Mouse (Mus musculus): ENCODE measurements around the gene Fbxl19.
A peak's percentile ranks its signal among the peaks of the same experiment; 100 is the strongest.

The Fbxl19 gene

DNA sequence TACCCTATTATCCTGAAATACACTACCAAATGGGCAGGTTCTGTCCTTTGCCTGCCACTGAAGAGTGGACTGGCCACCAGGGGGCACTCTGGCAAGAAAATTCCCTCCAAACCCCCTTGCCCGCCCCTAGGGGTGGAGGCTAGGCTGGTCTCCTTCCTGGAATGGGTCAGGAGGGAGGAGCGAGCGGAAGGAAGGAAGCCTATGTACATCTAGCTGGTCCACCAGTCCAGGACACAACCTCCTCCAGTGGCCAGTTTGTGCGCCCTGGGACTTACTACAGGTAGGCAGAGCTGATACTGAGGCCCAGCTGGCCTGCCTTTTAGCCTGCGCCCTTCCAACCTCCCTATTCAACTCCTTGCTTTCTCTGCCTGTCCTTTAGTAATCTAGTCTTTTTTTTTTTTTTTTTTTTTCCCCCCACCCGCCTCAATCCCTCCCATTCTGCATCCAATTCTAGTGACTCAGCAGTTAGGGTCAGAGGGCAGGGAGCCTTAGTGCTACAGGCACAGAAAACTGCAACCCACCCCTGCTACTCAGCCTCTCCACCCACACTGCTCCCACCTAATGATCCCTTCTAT lies 56.2 kb downstream of the Fbxl19 start, which contains the start of gene Hsd3b7:
Gene Hsd3b7, plus strand, starts transcription at position 170 of the 575 bp plus-strand sequence.
- DNase-seq (ENCODE audit: low read depth, low spot score) = peak; percentile 33

DNA sequence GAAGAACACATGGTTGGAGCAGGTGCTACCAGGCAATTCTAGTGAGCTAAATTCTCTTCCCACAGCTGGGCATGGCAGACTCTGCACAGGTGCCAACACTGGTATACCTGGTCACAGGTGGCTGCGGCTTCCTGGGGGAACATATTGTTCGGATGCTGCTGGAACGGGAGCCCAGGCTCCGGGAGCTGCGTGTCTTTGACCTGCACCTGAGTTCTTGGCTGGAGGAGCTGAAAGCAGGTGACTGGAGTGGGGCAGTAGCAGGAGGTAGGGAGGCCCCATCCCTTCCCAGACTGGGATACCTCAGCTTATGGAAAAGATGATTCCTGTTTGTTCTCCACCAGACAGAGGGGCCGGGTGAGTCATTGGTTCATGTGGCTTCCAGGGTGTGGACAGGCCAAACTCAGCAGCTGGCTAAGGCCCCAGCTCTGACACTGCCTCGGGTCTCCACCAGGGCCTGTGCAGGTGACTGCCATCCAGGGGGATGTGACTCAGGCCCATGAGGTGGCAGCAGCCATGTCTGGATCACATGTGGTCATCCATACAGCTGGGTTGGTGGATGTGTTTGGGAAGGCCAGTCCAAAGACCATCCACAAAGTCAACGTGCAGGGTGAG lies 56.8 kb downstream of the Fbxl19 start:
- DNase-seq (ENCODE audit: low read depth, low spot score) = no peak

DNA sequence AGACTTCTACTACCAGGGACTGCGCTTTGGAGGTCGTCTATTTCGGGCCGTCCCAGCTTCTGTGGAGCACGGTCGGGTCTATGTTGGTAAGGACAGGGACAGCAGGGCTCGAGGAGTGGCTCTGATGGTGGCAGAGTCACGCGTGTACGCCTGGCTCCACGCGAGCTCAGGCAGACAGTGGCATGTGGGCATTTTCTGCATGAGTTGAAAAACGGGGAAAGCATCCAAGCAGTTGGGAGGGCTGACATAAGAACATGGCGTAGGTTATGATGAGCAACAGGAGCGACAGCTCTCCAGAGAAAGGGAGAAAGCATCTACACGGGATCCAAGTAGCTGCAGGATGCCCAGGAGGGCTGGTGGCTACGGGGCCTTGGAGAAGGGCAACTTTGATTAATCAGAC lies 58.0 kb downstream of the Fbxl19 start:
- DNase-seq (ENCODE audit: low read depth, low spot score) = no peak

DNA sequence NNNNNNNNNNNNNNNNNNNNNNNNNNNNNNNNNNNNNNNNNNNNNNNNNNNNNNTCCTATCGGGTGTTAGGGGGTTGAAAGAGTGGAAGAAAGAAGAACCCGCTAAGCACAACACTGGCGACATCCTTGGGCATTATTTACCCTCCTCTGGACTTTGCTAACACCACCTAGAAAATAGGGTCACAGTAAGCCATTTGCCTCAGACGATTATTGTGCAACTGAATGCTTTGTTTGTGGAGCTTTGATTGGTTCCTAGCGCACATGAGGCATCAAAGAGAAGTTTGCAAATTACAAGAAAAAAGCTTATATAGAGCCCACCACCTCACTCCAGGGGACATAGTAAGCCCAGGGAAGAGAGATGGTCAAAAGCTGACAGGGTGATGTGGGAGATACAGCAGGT lies 64.5 kb downstream of the Fbxl19 start:
- DNase-seq (ENCODE audit: low read depth, low spot score) = no peak

DNA sequence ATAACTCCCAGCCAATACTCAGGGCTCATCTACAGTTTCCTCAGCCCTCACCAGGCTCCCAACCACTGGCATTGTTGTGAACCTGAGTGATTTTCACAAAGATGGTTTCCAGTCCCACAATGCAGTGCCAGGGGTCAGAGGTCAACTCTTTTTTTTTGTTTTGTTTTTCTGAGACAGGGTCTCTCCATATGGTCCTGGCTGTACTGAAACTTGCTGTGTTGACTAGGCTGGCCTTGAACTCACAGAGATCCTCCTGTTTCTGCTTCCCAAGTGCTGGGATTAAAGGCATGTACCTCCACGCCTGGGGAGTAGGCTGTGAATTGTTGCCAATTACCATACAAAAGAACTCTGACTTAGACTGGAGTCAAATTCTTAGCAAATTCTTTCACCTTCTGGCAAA lies 65.5 kb downstream of the Fbxl19 start:
- no peak for DNase-seq (ENCODE audit: low read depth, low spot score)

DNA sequence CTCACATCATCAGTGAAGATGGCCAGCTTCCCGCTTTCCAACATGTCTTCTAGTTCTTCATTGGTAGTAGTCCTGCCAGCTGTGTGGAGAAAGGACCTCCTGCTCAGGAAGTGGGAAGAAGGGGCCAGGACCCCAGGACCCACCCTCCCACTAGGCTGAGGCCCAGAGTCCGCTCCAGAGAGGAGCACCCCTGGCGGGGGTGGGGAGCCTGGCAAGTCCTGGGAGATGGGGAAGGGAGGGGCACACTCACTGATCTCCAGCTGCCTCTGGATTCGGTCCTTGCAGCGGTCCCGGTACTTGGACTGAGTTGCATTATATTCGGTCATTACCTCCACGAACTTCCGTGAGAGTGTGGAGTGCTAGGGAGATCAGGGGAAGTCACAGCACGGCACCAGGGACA lies 66.3 kb downstream of the Fbxl19 start:
- DNase-seq (ENCODE audit: low read depth, low spot score) = no peak

DNA sequence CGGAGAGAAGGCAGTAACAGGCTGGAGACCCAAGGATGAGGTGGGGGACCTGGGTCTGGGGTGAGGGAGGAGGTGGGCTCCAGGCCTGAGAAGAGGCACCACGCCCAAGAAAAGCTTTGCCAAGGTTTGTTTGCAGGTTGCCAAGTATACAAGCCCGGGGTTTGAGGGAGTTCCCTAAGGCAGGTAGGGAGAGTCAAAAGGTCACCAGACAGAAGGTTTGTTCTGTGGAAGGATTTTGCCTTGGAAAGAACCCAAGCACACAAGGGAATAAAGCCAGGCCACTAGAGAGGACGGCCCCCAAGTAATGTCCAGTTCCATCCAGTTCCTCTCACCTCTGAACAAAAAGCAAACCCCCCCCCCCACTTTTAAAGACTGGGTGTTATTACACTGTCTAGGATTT lies 66.9 kb downstream of the Fbxl19 start:
- DNase-seq (ENCODE audit: low read depth, low spot score) = no peak

DNA sequence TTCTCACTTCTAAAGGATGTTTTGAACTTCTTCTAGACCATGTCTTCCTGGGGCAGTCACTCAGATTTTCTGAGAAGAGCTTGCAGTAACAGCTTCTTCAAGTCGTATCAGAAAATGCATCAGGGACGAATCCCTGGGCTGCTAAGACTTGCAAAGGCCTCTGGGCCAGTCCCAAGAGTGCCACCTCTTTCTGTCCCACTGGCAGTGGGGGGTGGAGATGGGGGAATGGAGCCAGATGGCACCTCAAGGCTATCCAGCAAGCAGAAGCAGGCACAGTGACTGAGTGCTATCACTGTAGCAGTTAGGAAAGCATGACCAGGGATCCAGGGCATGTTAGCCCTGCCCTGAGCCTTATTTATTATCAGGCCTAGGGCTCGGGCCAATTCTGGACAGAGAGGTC lies 67.9 kb downstream of the Fbxl19 start:
- no peak for DNase-seq (ENCODE audit: low read depth, low spot score)

DNA sequence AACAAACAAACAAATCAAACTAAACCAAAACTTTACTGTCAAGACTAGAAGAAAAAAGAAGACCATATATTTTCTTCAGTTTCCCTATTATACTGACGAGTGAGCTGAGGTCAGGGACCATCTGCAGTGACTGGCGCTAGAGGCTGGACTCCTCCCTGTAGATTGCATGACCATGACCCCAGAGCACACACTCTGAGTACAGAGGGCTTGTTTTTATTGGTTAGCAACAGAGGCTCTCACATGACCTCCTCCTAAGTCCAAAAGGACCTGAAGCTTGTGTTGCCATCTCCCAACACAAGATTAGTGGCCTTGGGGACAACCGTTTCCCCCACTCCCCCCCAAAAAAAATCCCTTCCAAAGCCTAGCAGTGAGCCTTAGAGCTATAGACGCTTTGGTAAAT lies 69.5 kb downstream of the Fbxl19 start:
- no peak for DNase-seq (ENCODE audit: low read depth, low spot score)

DNA sequence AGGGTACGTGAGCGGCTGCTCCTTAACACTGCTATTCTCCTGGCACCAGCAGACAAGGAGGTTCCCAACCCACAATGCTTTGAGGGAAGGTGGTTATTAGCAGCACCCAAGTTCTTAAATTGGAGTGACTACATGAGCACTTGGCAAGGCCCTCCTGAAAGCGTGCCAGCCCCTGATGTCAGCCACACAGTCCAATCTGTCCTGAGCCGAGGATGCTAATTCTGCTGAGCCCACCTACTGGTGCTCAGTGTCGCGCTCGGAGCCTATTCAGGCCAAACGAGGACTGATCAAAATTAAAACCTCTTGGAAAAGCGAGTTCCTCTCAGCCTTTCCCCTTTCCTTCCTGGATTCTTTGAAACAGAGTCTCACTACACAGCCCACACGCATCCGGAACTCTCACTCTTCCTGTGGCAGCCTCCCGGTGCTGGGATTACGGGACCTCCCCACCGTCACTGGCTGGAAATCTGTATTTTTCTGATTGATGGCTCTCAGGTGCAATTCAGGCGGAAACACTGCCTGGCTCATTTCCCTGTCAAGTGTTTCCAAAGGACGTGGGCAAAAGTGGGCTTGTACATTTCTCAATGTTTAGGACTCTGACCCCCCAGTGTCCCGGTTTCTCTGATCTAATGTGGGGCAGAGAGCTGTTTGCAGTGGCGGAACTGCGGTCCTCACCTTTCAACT lies 70.0 kb downstream of the Fbxl19 start:
- DNase-seq (ENCODE audit: low read depth, low spot score) = no peak

DNA sequence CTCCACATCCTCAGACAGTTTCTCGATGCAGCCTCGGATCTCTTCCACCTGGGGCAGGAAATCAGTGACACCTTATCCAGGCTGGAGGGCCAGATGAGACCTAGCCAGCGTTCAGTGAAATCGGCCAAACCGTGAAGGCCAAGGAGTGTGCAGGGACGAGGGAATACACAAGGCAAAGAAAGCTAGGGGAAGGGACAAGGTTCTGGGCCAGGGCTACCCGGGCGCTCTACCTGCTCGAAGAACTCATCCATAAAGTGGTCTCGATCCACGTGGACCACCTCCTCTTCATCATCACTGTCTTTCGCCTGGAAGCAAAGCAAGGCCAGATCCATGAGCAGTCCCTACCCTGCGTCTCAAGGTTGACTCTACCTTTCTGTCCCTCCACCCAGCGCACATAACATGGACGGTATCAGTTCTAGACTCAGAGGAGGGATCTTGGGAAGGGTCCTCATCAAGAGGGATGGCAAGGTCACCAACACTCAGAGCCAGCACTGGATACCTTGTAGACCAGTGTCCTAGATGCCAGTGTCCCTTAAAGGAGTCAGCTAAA lies 70.8 kb downstream of the Fbxl19 start:
- DNase-seq (ENCODE audit: low read depth, low spot score) = no peak

DNA sequence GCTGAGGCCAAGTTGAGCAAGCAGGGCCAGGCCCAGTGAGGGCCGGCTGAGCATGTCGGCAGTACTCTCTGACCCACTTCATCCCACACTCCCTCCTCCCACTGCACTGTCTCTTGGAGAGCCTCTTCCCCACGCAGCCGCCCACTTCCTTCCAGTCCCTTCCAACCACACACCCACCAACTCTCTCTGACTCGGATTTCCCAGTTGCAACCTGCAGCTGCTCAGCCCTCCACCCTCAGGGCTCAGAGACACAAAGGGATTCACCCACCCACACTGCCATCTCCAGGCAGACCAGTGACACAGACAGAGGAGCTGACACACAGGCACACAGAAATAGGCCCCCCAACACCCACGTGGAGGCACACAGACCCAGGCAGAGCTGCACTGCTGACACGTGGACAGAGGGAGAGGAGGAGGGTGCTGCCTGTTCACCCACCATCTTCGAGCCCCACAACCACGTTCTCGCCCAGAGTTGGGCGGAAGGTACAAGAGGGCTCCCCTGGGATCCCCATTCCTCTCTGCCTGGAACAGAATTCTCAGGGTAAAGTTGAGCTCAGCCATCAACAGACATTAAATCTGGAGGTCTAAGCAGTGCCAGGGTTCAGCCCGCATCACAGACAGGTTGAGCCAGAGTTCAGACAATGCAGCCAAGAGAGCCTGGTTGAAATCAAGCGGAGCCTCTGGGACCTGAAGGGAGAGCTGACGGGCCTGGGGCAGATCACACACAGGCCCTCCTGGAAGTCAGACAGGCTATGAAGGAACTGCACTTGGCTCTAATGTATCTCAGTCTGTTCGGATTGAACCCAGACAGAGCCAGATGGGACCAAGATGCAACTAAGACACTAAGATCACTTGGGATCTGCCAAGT lies 71.8 kb downstream of the Fbxl19 start:
- DNase-seq (ENCODE audit: low read depth, low spot score) = no peak

DNA sequence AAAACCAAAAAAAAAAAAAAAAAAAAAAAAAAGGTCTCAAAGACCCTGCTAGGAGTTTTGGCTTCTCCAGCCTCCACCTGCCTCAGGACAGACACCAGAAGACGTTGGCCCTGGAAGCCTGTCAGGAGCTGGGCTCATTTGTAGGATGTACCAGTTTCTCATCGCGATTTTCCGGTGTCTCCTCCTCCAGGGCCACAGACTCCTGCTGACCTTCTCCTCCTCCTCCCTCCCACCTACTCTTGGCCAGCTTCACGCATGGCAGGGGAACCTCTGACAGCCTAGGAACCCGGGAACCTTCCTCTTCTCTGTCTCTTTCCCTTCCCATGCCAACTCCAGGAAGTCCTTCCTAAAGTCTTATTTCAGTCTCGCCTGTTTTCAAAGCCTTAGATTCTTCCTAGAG lies 72.7 kb downstream of the Fbxl19 start:
- DNase-seq (ENCODE audit: low read depth, low spot score) = no peak

DNA sequence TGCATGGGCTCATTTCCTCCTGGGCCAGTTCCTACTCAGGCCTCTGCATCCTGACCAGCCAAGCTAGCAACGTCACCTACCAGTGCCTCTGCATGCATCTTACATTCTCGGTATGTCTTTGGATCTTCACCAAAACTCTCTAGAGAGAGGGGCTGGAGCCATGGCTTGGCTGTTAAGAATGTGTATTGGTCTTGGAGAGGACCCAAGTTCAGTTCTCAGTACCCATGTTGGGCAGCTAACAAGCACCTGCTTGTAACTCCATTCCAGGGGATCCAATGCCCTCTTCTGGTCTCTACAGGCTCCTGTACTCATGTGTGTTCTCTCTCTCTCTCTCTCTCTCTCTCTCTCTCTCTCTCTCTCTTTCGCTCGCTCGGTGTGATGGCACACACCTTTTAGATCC lies 73.4 kb downstream of the Fbxl19 start:
- DNase-seq (ENCODE audit: low read depth, low spot score) = no peak
